Mouse (Mus musculus): ENCODE measurements around the gene Ddx56.

GRCm38 (mm10) chr11:6302793-6303192 lies 35.2 kb upstream of the Ddx56 start:
- TF ChIP-seq POLR2A (IDR thresholded peaks at IDR 0.05; ENCODE audit: insufficient read depth, low read depth, low read length) = no peak
- TF ChIP-seq CTCF (IDR thresholded peaks at IDR 0.05; ENCODE audit: insufficient read depth, low read depth, low read length) = no peak
